Mouse (Mus musculus): ENCODE results near the gene Sowahb. TPM values are rescaled to one million over a fixed set of nuclear protein-coding genes. Genes with fewer than 3 reads are reported as not detected.

Gene Sowahb
- polyA plus RNA-seq (2015; fragmentation: Nextera tagmentation; extraction: Ambion mirVana): 0.07 TPM in 1 of 2 replicates, not detected in the other

DNA sequence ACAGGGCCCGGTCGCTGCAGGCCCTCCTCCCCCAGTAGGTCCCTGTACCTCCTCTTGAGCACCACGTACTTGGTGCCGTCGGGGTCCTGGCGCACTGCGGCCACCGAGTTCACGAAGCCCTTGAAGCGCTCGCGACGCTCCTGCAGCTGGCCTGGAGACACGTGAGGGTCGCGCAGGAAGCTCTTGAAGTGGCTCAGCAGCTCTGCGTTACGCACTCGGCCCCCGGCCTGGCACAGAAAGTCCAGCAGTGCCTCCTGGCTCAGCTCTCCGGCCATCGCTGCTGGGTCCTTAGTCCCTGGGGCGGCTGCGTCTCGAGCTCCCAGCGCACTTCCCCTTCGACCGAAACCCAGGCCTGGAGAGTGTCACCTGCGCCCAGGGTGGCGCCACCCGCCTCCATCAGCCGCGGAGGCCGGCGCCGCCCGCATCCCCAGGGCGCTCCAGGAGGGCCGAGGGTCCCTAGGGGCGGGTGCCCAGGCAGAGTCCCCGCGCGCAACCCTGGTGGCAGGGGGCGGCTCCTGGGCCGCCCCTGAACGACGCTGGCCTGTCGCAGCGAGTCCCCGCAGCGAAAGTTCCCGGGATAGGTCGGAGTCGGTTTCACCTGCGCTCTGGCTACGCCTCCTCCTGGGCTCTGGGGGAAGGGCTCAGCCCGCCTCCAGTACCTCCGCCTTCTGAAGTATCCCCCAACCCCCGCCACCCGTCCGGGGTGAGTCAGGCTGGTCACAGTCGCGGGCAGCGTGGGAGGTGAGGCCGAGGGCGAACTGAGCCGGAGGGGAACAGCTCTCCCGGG, at the start of gene Sowahb:
Gene Sowahb (minus strand): TSS at position 439 of the 787 bp plus-strand sequence.
- H3K27ac ChIP-seq (ENCODE audit: low read depth, low read length): no peak within 1 kb of the TSS
- ATAC-seq: peak; percentile 76
- peaks cover 16% of the 10 kb centered on the region for H3K4me1 ChIP-seq (ENCODE audit: control insufficient read depth, insufficient read depth, low read depth, low read length)
- peaks cover 49% of the 10 kb centered on the region for H3K27me3 ChIP-seq (replicated peaks; ENCODE audit: control insufficient read depth, insufficient read depth, low read length)
- H3K9ac ChIP-seq (ENCODE audit: low read depth, low read length): peak within 1 kb of the TSS; percentile 61
- no peaks in the 10 kb centered on the region for H3K9me3 ChIP-seq (ENCODE audit: control insufficient read depth, low read length)
- under 1% methylated on average over 55 of the region's 68 CpGs for WGBS
- H3K4me2 ChIP-seq (ENCODE audit: low read length): peak within 1 kb of the TSS; percentile 99
- peak within 1 kb of the TSS; percentile 56 for H3K4me3 ChIP-seq (ENCODE audit: low read length)
- no peaks in the 10 kb centered on the region for H3K36me3 ChIP-seq (ENCODE audit: control insufficient read depth, insufficient read depth, low read length)

DNA sequence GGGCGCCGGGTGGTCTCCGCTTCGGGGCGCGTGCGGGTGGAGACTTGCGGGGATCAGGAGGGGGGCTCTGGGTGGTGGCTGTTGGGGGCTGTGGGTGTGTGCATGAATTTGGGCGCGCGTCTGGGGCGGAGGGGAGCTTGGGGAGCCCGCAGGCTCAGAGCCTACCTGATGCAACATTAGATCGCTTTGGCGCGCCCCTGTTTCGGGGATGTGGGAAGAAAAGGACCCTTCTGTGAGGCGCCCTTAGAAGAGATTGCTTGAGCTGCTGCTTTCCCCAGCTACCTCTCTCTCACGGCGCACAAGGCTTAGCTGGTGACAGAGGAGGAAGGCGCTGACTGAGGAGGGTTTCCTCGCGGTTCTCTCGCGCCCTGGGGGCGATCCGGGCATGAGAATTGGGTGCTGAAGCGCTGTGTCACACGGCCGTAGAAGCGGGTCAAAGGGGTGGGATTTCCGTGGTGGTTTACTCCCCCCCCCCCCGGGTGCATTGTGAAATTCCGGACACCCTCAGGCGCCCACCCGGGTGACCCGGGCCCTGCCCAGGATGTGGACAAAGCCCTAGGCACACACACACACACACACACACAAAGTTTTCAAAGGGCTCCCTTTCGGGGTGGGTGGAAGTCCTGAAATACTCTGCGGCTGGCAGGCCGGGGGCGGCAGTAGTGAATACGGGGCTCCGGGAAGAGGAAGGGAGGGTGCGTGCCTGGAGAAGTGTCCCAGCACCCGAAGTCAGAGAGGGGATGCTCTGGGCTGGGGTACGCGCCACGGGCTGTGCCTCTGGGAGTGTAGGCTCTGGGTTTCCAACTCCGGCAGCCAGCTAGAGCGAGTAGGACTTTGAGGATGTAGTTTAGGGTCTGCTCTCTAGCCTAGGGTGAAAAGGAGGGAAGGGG, 49.1 kb upstream of the Sowahb start:
- Histone ChIP-seq H3K27me3 (replicated peaks; ENCODE audit: control insufficient read depth, insufficient read depth, low read length) (no peaks in the 10 kb centered on the region), H3K9ac (ENCODE audit: low read depth, low read length) (peak overlapping the region; percentile 90), H3K4me1 (ENCODE audit: control insufficient read depth, insufficient read depth, low read depth, low read length) (peaks cover 33% of the 10 kb centered on the region), H3K27ac (ENCODE audit: low read depth, low read length) (peak overlapping the region; percentile 96), H3K4me3 (ENCODE audit: low read length) (peak overlapping the region; percentile 84), H3K36me3 (ENCODE audit: control insufficient read depth, insufficient read depth, low read length) (no peaks in the 10 kb centered on the region), H3K9me3 (ENCODE audit: control insufficient read depth, low read length) (no peaks in the 10 kb centered on the region), H3K4me2 (ENCODE audit: low read length) (peak overlapping the region; percentile 88)
- under 1% methylated on average over 49 of the region's 50 CpGs for WGBS
- ATAC-seq: peak; percentile 51

DNA sequence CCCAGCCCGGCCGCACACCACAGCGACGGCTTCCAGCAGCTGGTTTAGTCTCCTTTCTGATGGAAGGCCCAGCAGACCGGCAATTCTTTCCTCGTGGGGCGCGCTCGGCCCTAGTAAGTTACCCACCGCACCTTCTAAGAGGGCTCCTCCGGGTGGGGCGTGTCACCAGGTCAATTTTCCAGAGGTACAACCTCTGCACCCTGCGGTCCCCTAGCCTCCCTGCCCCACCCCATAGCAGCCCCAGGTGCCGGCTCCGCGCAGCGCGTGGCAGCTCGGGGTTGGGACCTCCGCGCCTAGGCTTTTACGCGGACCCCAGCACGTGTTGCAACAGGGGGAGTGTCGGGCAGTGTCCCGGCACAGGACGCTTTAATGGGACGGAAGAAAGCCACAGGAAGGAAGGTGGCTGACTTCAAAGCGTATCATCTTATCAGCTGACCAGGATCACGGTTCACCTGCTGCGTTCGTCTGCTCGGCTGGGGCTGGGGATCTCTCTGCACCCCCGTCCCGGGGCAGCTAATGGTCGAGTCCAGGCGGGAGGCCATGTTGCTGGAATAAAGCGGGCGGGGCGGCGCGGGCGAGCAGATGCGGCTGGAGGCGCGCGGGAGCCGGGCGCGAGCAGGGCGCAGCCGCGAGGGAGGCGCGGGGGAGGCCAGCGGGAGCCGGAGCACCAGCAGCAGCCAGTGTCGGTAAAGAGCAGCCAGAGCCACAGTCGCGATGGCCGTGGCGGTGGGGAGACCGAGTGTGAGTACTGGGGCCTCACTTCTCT, 48.2 kb upstream of the Sowahb start, which contains the start of gene Sept11:
Gene Sept11 (plus strand): TSS at position 581 of the 766 bp plus-strand sequence.
- Histone ChIP-seq H3K4me1 (ENCODE audit: control insufficient read depth, insufficient read depth, low read depth, low read length) (peaks cover 33% of the 10 kb centered on the region), H3K27ac (ENCODE audit: low read depth, low read length) (peak within 1 kb of the TSS; percentile 96), H3K27me3 (replicated peaks; ENCODE audit: control insufficient read depth, insufficient read depth, low read length) (no peaks in the 10 kb centered on the region), H3K9ac (ENCODE audit: low read depth, low read length) (peak within 1 kb of the TSS; percentile 90), H3K4me2 (ENCODE audit: low read length) (peak within 1 kb of the TSS; percentile 88), H3K9me3 (ENCODE audit: control insufficient read depth, low read length) (no peaks in the 10 kb centered on the region), H3K36me3 (ENCODE audit: control insufficient read depth, insufficient read depth, low read length) (no peaks in the 10 kb centered on the region), H3K4me3 (ENCODE audit: low read length) (peak within 1 kb of the TSS; percentile 84)
- whole genome bisulfite sequencing: under 1% methylated on average over 56 of the region's 63 CpGs
- ATAC-seq: peak; percentile 94

DNA sequence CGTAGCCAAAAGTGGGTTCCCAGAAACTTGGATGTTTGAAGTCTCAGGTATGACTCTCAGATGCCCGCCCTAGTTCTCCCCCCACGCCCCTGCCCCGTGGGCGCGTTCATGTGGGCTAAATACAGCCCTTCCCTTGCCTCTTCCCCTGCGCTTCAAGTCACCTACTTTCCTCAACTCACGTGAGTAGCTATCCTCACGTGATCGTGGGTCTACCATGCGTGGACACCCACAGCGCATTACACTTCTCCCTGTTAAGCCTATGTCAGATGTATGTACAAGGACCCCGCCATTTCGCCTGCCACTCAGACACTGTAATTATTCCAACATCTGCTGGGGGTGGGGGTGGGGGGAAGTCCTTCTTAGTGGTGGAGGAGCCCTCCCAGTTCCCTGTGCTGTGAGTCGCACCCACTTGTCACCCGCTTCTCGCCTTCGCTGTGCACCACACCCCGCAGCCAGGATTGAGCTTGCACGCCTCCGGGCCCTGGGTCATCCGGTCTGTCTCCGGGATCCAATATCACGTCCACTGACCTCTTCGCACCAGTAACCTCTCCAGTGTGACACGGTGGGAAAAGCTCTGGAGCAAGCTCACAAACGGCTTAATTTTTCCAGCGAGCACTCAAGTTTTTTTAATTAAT, 47.4 kb upstream of the Sowahb start:
- peak overlapping the region; percentile 84 for H3K4me3 ChIP-seq (ENCODE audit: low read length)
- H3K9ac ChIP-seq (ENCODE audit: low read depth, low read length): peak overlapping the region; percentile 90
- 7% methylated on average over 28 of the region's 28 CpGs for WGBS
- H3K4me2 ChIP-seq (ENCODE audit: low read length): peak overlapping the region; percentile 88
- ATAC-seq: peak; percentile 29
- peak overlapping the region; percentile 96 for H3K27ac ChIP-seq (ENCODE audit: low read depth, low read length)
- peaks cover 32% of the 10 kb centered on the region for H3K4me1 ChIP-seq (ENCODE audit: control insufficient read depth, insufficient read depth, low read depth, low read length)
- H3K9me3 ChIP-seq (ENCODE audit: control insufficient read depth, low read length): no peaks in the 10 kb centered on the region
- no peaks in the 10 kb centered on the region for H3K36me3 ChIP-seq (ENCODE audit: control insufficient read depth, insufficient read depth, low read length)
- no peaks in the 10 kb centered on the region for H3K27me3 ChIP-seq (replicated peaks; ENCODE audit: control insufficient read depth, insufficient read depth, low read length)

DNA sequence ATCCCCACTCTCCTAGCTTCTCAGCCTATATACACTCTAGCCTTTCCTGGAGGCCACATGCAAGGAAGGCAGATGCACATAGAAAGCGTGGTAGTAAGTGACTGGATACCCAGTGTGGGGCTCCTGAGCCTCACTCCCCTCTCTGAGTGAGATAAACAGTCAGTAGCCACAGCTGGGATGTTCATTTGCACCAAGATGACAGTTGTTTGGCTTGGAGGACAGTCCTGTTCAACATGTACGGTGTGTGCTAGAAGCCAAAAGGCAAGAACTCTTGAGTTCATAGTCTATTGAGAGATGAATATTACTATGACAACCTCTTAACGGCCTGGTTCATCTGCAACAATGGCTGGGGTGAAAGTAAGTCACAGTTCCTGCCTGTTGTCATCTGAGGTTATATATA, 46.4 kb upstream of the Sowahb start:
- peak overlapping the region; percentile 88 for H3K4me2 ChIP-seq (ENCODE audit: low read length)
- H3K4me3 ChIP-seq (ENCODE audit: low read length): peak overlapping the region; percentile 84; the same call in 1 of the 2 replicates
- H3K9me3 ChIP-seq (ENCODE audit: control insufficient read depth, low read length): no peaks in the 10 kb centered on the region
- no peak overlapping the region for H3K27ac ChIP-seq (ENCODE audit: low read depth, low read length)
- H3K4me1 ChIP-seq (ENCODE audit: control insufficient read depth, insufficient read depth, low read depth, low read length): peaks cover 29% of the 10 kb centered on the region
- no peaks in the 10 kb centered on the region for H3K27me3 ChIP-seq (replicated peaks; ENCODE audit: control insufficient read depth, insufficient read depth, low read length)
- 56% methylated on average over 3 of the region's 3 CpGs for WGBS
- ATAC-seq: no peak
- H3K36me3 ChIP-seq (ENCODE audit: control insufficient read depth, insufficient read depth, low read length): no peaks in the 10 kb centered on the region
- no peak overlapping the region for H3K9ac ChIP-seq (ENCODE audit: low read depth, low read length)

DNA sequence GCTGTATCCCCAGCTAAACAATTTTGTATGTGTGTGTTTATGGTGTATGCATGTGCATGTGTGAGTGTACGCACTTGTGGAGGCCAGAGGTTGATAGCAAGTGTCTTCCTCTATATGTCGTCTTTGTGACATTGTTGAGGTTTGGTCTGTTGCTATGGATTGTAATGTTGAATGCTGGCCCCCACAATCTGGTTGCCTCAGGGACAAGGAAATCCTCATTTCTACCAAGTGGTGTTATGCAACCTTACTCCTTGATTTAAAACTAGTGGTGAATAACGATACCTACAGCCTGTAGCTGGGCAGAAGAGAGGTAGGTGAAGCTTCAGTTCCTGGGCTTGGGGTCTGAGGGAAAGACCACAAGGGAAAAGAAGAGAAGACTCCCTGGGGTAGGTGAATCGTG, 41.1 kb upstream of the Sowahb start:
- WGBS: 86% methylated on average over 4 of the region's 4 CpGs
- no peaks in the 10 kb centered on the region for H3K36me3 ChIP-seq (ENCODE audit: control insufficient read depth, insufficient read depth, low read length)

DNA sequence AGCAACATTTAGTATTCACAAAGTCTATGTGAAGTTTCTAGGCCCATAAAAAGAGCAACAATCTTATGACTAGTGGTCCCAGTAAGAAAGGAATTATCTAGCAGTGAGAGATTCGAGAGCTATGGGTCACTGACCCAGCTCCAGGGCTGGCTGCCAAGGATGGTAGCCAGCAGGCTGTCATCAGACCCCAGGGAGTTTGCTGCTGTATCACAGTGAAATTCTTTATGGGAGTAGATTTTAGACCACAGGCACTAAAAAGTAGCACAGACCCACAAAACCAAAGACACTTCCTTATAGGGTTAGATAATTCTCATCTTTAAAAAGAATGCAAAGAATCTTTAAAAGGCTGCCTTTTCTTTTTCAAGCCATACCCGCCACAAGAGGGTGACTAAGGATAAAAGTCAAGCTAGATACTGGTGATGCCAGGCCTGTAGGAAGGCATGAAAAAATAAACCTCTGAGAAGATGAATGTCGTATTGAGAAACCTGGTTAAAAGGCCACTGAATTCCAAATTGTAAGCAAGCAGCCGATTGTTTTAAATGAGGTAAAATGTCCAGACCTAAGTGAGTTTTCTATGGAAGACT, 40.3 kb upstream of the Sowahb start:
- Histone ChIP-seq H3K27me3 (replicated peaks; ENCODE audit: control insufficient read depth, insufficient read depth, low read length) (no peaks in the 10 kb centered on the region), H3K36me3 (ENCODE audit: control insufficient read depth, insufficient read depth, low read length) (no peaks in the 10 kb centered on the region), H3K4me2 (ENCODE audit: low read length) (no peak overlapping the region), H3K4me1 (ENCODE audit: control insufficient read depth, insufficient read depth, low read depth, low read length) (no peaks in the 10 kb centered on the region), H3K9ac (ENCODE audit: low read depth, low read length) (no peak overlapping the region), H3K4me3 (ENCODE audit: low read length) (no peak overlapping the region), H3K9me3 (ENCODE audit: control insufficient read depth, low read length) (no peaks in the 10 kb centered on the region), H3K27ac (ENCODE audit: low read depth, low read length) (no peak overlapping the region)
- ATAC-seq: no peak
- 64% methylated on average over 4 of the region's 4 CpGs for WGBS

More for the DNA sequence above, 41.1 kb upstream of the Sowahb start:
- Histone ChIP-seq H3K27ac (ENCODE audit: low read depth, low read length) (no peak overlapping the region), H3K4me1 (ENCODE audit: control insufficient read depth, insufficient read depth, low read depth, low read length) (peaks cover under 1% of the 10 kb centered on the region; the same call in 1 of the 2 replicates), H3K4me2 (ENCODE audit: low read length) (no peak overlapping the region), H3K27me3 (replicated peaks; ENCODE audit: control insufficient read depth, insufficient read depth, low read length) (no peaks in the 10 kb centered on the region), H3K4me3 (ENCODE audit: low read length) (no peak overlapping the region), H3K9ac (ENCODE audit: low read depth, low read length) (no peak overlapping the region), H3K9me3 (ENCODE audit: control insufficient read depth, low read length) (no peaks in the 10 kb centered on the region)
- ATAC-seq: no peak

DNA sequence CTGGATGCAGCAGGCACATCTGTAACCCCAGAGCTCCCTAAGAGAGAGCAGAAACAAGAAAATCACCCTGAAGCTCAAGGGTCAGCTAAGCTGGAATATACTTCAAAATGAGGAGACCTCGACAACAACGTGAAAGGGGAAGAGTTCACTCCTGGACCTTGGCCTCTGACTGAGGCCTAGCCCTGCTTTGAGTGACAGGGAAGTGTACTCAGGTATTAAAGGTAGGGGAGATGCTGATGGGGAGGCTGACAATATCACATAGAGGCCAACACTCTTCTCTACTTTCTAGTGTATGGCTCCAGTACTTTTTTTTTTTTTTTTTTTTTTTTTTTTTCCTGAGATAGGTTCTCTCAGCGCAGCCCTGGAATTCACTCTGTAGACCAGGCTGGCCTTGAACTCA, 34.8 kb upstream of the Sowahb start:
- no peak for ATAC-seq
- Histone ChIP-seq H3K36me3 (ENCODE audit: control insufficient read depth, insufficient read depth, low read length) (no peaks in the 10 kb centered on the region), H3K9ac (ENCODE audit: low read depth, low read length) (no peak overlapping the region), H3K27me3 (replicated peaks; ENCODE audit: control insufficient read depth, insufficient read depth, low read length) (no peaks in the 10 kb centered on the region), H3K27ac (ENCODE audit: low read depth, low read length) (no peak overlapping the region), H3K9me3 (ENCODE audit: control insufficient read depth, low read length) (no peaks in the 10 kb centered on the region), H3K4me3 (ENCODE audit: low read length) (no peak overlapping the region), H3K4me2 (ENCODE audit: low read length) (no peak overlapping the region), H3K4me1 (ENCODE audit: control insufficient read depth, insufficient read depth, low read depth, low read length) (no peaks in the 10 kb centered on the region)
- WGBS: 81% methylated on average over 3 of the region's 3 CpGs

Data from hindbrain, embryonic 16.5 days (tissue).